Mouse (Mus musculus) forebrain, embryonic 10.5 days (tissue): ENCODE results near the gene Sh3gl2. TPM values are rescaled to one million over a fixed set of nuclear protein-coding genes. Genes with fewer than 3 reads are reported as not detected.

ENCODE experiments used
- DNase-seq: peaks from one replicate; pipeline ENCODE4 v3.0.0-alpha.2; 2017; ENCODE audit warnings: low spot score; ENCODE audit errors: extremely low spot score
- H3K27ac ChIP-seq: fragments of 300-500 bp; sonication (generic); 2 replicates; pipeline ENCODE4 v1.5.1; 2016; ENCODE audit warnings: mild to moderate bottlenecking
- H3K27me3 ChIP-seq: fragments of 300-500 bp; sonication (generic); 2 replicates; pipeline ENCODE4 v1.6.1; 2016; ENCODE audit warnings: mild to moderate bottlenecking; ENCODE audit not compliant: poor library complexity, severe bottlenecking
- H3K36me3 ChIP-seq: fragments of 300-500 bp; sonication (generic); replicated peaks from 2 replicates; pipeline ENCODE4 v1.6.1; 2016; ENCODE audit warnings: mild to moderate bottlenecking, moderate library complexity
- H3K4me1 ChIP-seq: fragments of 300-500 bp; sonication (generic); 2 replicates; pipeline ENCODE4 v1.6.1; 2016
- H3K4me3 ChIP-seq: fragments of 300-500 bp; sonication (generic); 2 replicates; pipeline ENCODE4 v1.5.1; 2016; ENCODE audit warnings: mild to moderate bottlenecking, moderate library complexity
- H3K9me3 ChIP-seq: fragments of 300-500 bp; sonication (generic); 2 replicates; pipeline ENCODE4 v1.6.1; 2016; ENCODE audit warnings: mild to moderate bottlenecking, moderate library complexity
- WGBS: fragments of 180-500 bp; shearing (Covaris S2); methylation state at CpG from one replicate; pipeline ENCODE4 v1.1.7; 2016; 5-methylcytosine and 5-hydroxymethylcytosine counted together
- polyA plus RNA-seq: library from polyadenylated mRNA; unstranded; fragments of >200 nt; fragmentation: Nextera tagmentation; extraction: Ambion mirVana; gene quantifications from 2 replicates; pipeline ENCODE4 v1.2.1, GENCODE M21; 2016

Gene Sh3gl2
- polyA plus RNA-seq, 1 experiment from 2014 or later, result 2.0 TPM

- H3K9me3 ChIP-seq, result no peaks in the 10 kb centered on the region
- H3K4me1 ChIP-seq, result no peaks in the 10 kb centered on the region
- H3K36me3 ChIP-seq, result no peaks in the 10 kb centered on the region
- H3K4me3 ChIP-seq, result no peak overlapping the region
- WGBS, result 95% methylated on average over 6 of the region's 6 CpGs
- no peak overlapping the region for H3K27ac ChIP-seq
- DNase-seq, result no peak
- H3K27me3 ChIP-seq, result no peaks in the 10 kb centered on the region
Observed at GRCm38 (mm10) chr4:85345911-85346310, 141.0 kb downstream of the Sh3gl2 start.

GRCm38 (mm10) chr4:85348079-85348643 lies 143.2 kb downstream of the Sh3gl2 start:
- H3K27me3 ChIP-seq, result no peaks in the 10 kb centered on the region
- H3K27ac ChIP-seq, result no peak overlapping the region
- H3K4me1 ChIP-seq, result no peaks in the 10 kb centered on the region
- DNase-seq, result no peak
- no peak overlapping the region for H3K4me3 ChIP-seq
- H3K9me3 ChIP-seq, result no peaks in the 10 kb centered on the region
- WGBS, result 80% methylated on average over 8 of the region's 8 CpGs
- no peaks in the 10 kb centered on the region for H3K36me3 ChIP-seq

DNA sequence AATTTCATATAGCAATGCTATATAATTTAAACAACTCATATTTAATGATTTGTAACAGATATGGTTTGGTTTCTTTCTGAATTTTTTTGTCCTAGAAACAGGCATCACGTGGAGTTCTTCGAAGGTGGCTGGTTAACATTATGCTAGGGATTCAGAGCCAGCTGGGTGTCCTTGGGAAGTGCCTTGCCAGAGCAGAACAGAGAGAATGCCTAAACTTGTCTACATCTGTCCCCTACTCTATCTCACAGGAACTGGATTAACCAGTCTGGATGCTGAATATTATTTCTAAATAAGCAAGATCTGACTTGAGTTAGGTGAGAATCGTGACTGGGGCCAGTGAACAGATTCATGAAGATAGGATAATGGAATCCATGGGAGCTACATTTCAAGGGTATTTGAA lies 157.7 kb downstream of the Sh3gl2 start:
- no peak overlapping the region for H3K27ac ChIP-seq
- no peaks in the 10 kb centered on the region for H3K9me3 ChIP-seq
- H3K36me3 ChIP-seq, result no peaks in the 10 kb centered on the region
- no peaks in the 10 kb centered on the region for H3K4me1 ChIP-seq
- H3K27me3 ChIP-seq, result no peaks in the 10 kb centered on the region
- no peak for DNase-seq
- WGBS, result 84% methylated on average over 3 of the region's 3 CpGs
- H3K4me3 ChIP-seq, result no peak overlapping the region

GRCm38 (mm10) chr4:85363205-85363604 lies 158.3 kb downstream of the Sh3gl2 start:
- Histone ChIP-seq H3K4me1 (no peaks in the 10 kb centered on the region), H3K36me3 (no peaks in the 10 kb centered on the region), H3K27me3 (no peaks in the 10 kb centered on the region), H3K4me3 (no peak overlapping the region), H3K9me3 (no peaks in the 10 kb centered on the region), H3K27ac (no peak overlapping the region)
- WGBS, result 91% methylated on average over 4 of the region's 4 CpGs
- DNase-seq, result no peak

GRCm38 (mm10) chr4:85371036-85371435 lies 166.1 kb downstream of the Sh3gl2 start:
- Histone ChIP-seq H3K27me3 (no peaks in the 10 kb centered on the region), H3K4me1 (no peaks in the 10 kb centered on the region), H3K27ac (no peak overlapping the region), H3K4me3 (no peak overlapping the region), H3K36me3 (no peaks in the 10 kb centered on the region), H3K9me3 (no peaks in the 10 kb centered on the region)
- WGBS, result 68% methylated on average over 6 of the region's 6 CpGs
- DNase-seq, result no peak

- WGBS, result 95% methylated on average over 4 of the region's 4 CpGs
Observed at GRCm38 (mm10) chr4:85374801-85375200, 169.9 kb downstream of the Sh3gl2 start.

DNA sequence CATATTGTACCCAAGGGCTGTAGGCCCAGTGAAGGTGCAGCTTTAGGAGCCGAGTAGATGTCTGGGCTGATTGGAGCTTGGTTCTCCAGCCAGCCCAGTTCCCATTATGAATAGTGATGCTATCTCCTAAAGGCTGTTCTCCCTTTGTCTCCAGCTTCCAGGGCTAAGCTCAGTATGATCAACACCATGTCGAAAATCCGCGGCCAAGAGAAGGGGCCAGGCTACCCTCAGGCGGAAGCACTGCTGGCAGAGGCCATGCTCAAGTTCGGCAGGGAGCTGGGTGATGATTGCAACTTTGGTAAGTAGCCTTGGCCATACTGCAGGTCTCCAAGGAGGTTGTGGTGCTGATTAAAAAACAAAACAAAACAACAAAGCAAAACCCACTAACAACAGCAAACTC lies 171.3 kb downstream of the Sh3gl2 start:
- DNase-seq, result no peak
- Histone ChIP-seq H3K4me1 (no peaks in the 10 kb centered on the region), H3K9me3 (no peaks in the 10 kb centered on the region), H3K36me3 (no peaks in the 10 kb centered on the region), H3K4me3 (no peak overlapping the region), H3K27me3 (no peaks in the 10 kb centered on the region), H3K27ac (no peak overlapping the region)
- 84% methylated on average over 6 of the region's 6 CpGs for WGBS

More at GRCm38 (mm10) chr4:85374801-85375200, 169.9 kb downstream of the Sh3gl2 start:
- no peaks in the 10 kb centered on the region for H3K4me1 ChIP-seq
- H3K27ac ChIP-seq, result no peak overlapping the region
- no peaks in the 10 kb centered on the region for H3K36me3 ChIP-seq
- H3K27me3 ChIP-seq, result no peaks in the 10 kb centered on the region
- DNase-seq, result no peak
- H3K4me3 ChIP-seq, result no peak overlapping the region
- no peaks in the 10 kb centered on the region for H3K9me3 ChIP-seq

DNA sequence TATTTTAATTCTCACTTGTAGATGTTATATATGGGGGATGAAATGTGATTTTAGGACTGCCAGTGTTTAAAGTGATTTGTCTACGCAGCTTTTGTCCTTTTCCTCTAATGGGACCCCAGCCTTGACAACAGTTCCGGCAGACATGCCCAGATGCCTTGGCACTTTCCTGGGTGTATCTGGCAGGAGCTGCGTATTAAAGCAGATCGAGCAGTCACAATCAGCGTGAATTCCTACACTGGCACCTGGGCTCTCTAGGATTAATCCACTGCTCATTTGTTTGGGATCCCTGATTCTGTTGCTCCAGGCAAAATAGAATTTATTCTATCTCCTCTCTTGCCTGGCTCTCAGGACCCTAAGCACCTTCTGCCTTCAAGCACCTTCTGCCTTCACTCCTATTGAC lies 171.7 kb downstream of the Sh3gl2 start:
- H3K27ac ChIP-seq, result no peak overlapping the region

GRCm38 (mm10) chr4:85385241-85385640 lies 180.3 kb downstream of the Sh3gl2 start:
- Histone ChIP-seq H3K36me3 (no peaks in the 10 kb centered on the region), H3K9me3 (no peaks in the 10 kb centered on the region), H3K27me3 (no peaks in the 10 kb centered on the region), H3K4me3 (no peak overlapping the region), H3K4me1 (no peaks in the 10 kb centered on the region), H3K27ac (no peak overlapping the region)
- WGBS, result 84% methylated on average over 5 of the region's 5 CpGs
- no peak for DNase-seq

More for the DNA sequence above, 171.7 kb downstream of the Sh3gl2 start:
- Histone ChIP-seq H3K9me3 (no peaks in the 10 kb centered on the region), H3K36me3 (no peaks in the 10 kb centered on the region), H3K4me1 (no peaks in the 10 kb centered on the region), H3K4me3 (no peak overlapping the region), H3K27me3 (no peaks in the 10 kb centered on the region)
- DNase-seq, result no peak
- 95% methylated on average over 5 of the region's 5 CpGs for WGBS

DNA sequence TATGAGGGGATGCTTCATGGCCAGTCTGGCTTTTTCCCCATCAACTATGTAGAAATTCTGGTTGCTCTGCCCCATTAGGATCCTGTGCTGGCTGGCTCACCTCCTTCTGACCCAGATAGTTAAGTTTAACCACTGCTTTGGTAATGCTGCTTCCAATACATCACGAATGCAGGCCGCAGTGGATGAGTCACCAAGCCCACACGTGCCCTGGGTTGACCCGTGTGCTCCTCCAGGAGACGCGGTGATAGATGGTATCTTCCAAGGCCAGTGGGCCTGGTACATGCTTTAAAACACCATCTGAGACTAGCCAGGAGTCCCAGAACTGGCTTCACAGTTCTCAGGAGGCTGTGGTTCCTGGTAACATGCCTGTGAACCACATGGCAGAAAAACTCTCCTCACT lies 182.8 kb downstream of the Sh3gl2 start:
- Histone ChIP-seq H3K9me3 (no peaks in the 10 kb centered on the region), H3K4me1 (no peaks in the 10 kb centered on the region), H3K4me3 (no peak overlapping the region), H3K36me3 (no peaks in the 10 kb centered on the region), H3K27me3 (no peaks in the 10 kb centered on the region), H3K27ac (no peak overlapping the region)
- no peak for DNase-seq
- 94% methylated on average over 6 of the region's 6 CpGs for WGBS

- H3K36me3 ChIP-seq, result no peaks in the 10 kb centered on the region
- no peak overlapping the region for H3K4me3 ChIP-seq
- no peaks in the 10 kb centered on the region for H3K27me3 ChIP-seq
- no peaks in the 10 kb centered on the region for H3K4me1 ChIP-seq
- no peaks in the 10 kb centered on the region for H3K9me3 ChIP-seq
- WGBS, result 62% methylated on average over 1 of the region's 1 CpGs
- DNase-seq, result no peak
- no peak overlapping the region for H3K27ac ChIP-seq
Observed at GRCm38 (mm10) chr4:85391795-85392194, 186.9 kb downstream of the Sh3gl2 start.

DNA sequence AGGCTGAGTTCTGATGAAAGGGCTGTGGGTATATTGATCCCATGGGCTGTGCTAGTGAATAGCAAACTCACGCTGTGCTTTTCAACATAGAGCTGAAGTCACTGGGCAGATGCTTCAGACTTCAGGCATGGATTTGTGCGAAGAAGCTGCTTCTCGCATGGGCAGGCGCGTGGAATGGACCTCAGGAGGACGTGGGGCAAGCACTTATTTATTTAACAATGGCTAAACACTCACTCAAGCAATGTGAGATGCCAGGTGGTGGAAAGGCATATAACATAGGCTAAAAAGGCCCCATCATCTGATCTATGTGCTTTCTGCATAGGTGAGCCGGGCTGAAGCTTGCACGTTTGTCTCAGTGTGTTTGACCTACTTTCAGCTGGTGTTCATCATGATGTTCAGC lies 193.8 kb downstream of the Sh3gl2 start:
- Histone ChIP-seq H3K4me3 (no peak overlapping the region), H3K4me1 (peaks cover 5% of the 10 kb centered on the region), H3K36me3 (no peaks in the 10 kb centered on the region), H3K9me3 (no peaks in the 10 kb centered on the region), H3K27me3 (no peaks in the 10 kb centered on the region), H3K27ac (no peak overlapping the region)
- no peak for DNase-seq
- WGBS, result 64% methylated on average over 8 of the region's 8 CpGs

GRCm38 (mm10) chr4:85402823-85403222 lies 197.9 kb downstream of the Sh3gl2 start:
- Histone ChIP-seq H3K9me3 (no peaks in the 10 kb centered on the region), H3K27ac (no peak overlapping the region), H3K4me1 (peaks cover 5% of the 10 kb centered on the region), H3K4me3 (no peak overlapping the region), H3K27me3 (no peaks in the 10 kb centered on the region), H3K36me3 (no peaks in the 10 kb centered on the region)
- WGBS, result 45% methylated on average over 4 of the region's 4 CpGs
- peak; percentile 59 for DNase-seq
